Mouse (Mus musculus): ENCODE measurements around the gene Cpeb4. TPM values are rescaled to one million over a fixed set of nuclear protein-coding genes. Genes with fewer than 3 reads are reported as not detected.

Cpeb4 gene
- polyA plus RNA-seq, 1 experiment from 2014 or later, result 5.9 TPM

- DNase-seq (ENCODE audit: low spot score) (no peak), ATAC-seq (no peak)
- no peaks in the 10 kb centered on the region for H3K9me3 ChIP-seq (ENCODE audit: low read length)
- no peaks in the 10 kb centered on the region for H3K27me3 ChIP-seq (replicated peaks; ENCODE audit: insufficient read depth, low read length)
- H3K9ac ChIP-seq (replicated peaks; ENCODE audit: low read depth), result no peak overlapping the region
- WGBS, result 46% methylated on average over 2 of the region's 2 CpGs
- no peak overlapping the region for H3K4me3 ChIP-seq (ENCODE audit: low read depth, low read length)
- TF ChIP-seq EP300 (IDR thresholded peaks at IDR 0.05), result no peak
- no peak for TF ChIP-seq CTCF (IDR thresholded peaks at IDR 0.05)
- no peak overlapping the region for H3K27ac ChIP-seq (ENCODE audit: low read length)
- no peak overlapping the region for H3K4me2 ChIP-seq (replicated peaks; ENCODE audit: low read depth, low read length)
- H3K36me3 ChIP-seq (ENCODE audit: insufficient read depth, low read length), result no peaks in the 10 kb centered on the region
- H3K4me1 ChIP-seq (ENCODE audit: insufficient read depth, low read depth, low read length), result no peaks in the 10 kb centered on the region
Measured at GRCm38 (mm10) chr11:31984786-31985185, 112.8 kb downstream of the Cpeb4 start.

Other genes starting within 250 kb of the Cpeb4 start
- gene Bod1, start 200.3 kb upstream of the Cpeb4 start, polyA plus RNA-seq (2015; fragmentation: Nextera tagmentation; extraction: Ambion mirVana), result 51.1 and 53.2 TPM in 2 replicates
- 0.07 TPM in 1 of 2 replicates, not detected in the other for gene 4930524B15Rik, start 93.4 kb downstream of the Cpeb4 start, polyA plus RNA-seq (2015; fragmentation: Nextera tagmentation; extraction: Ambion mirVana)
- gene Nsg2, start 128.3 kb downstream of the Cpeb4 start, polyA plus RNA-seq (2015; fragmentation: Nextera tagmentation; extraction: Ambion mirVana), result 0.20 and 0.38 TPM in 2 replicates